22 mouse cellular contexts compared by ENCODE assay signal in the genomic region with DNA sequence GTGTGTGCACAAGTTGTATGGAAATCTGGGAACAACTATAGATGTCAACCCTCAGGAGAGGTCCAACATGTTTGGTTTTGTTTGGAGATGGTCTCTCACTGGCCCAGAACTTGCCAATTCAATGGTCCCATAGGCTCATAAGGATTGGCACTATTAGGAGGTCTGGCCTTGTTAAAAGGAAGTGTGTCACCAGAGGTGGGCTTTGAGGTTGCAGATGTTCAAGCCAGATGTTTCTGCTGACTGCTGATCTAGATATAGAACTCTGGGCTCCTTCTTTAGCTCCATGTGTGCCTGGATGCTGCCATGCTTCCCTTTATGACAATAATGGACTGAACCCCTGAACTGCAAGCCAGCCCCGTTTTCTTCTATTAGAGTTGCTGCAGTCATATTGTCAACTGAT. TPM values are rescaled to one million over a fixed set of nuclear protein-coding genes. Genes with fewer than 3 reads are reported as not detected.
DNase-seq lines count a peak whose midpoint lies in the region; ATAC-seq and TF ChIP-seq lines count a peak whose summit lies in the region.
"Had no signal": no experiment of that assay in that cellular context is flagged by ENCODE, and none has a peak within 500 bp of the region (broad histone marks: within the 10 kb centered on the region; RNA-seq: fewer than 3 reads in every experiment).

No protein-coding gene starts in this region.

- peaks cover 10% of the 10 kb centered on the region for H3K36me3 ChIP-seq in heart, embryonic 10.5 days
- peaks cover 5% of the 10 kb centered on the region; the same call in 1 of the 2 replicates for H3K36me3 ChIP-seq in heart, embryonic 14.5 days (ENCODE audit: control insufficient read depth, insufficient read depth, low read length)
- H3K36me3 ChIP-seq in midbrain, embryonic 11.5 days (ENCODE audit: control insufficient read depth, insufficient read depth, low read length) = no peaks in the 10 kb centered on the region
- H3K36me3 ChIP-seq in midbrain, postnatal 0 days (ENCODE audit: insufficient read depth, low read length) = no peaks in the 10 kb centered on the region; the same call in 1 of the 2 replicates
- H3K36me3 ChIP-seq: embryonic facial prominence, embryonic 15.5 days had no signal

- peaks cover 45% of the 10 kb centered on the region for H3K4me1 ChIP-seq in heart, embryonic 10.5 days
- peaks cover 23 to 53% of the 10 kb centered on the region in 2 experiments for H3K4me1 ChIP-seq in heart, embryonic 14.5 days (ENCODE audit: control insufficient read depth in 2 of 2, insufficient read depth in 2 of 2, low read length in 2 of 2)
- H3K4me1 ChIP-seq in midbrain, embryonic 11.5 days (ENCODE audit: control insufficient read depth, insufficient read depth, low read length) = no peaks in the 10 kb centered on the region
- no peaks in the 10 kb centered on the region for H3K4me1 ChIP-seq in midbrain, postnatal 0 days (ENCODE audit: insufficient read depth, low read length)
- H3K4me1 ChIP-seq: embryonic facial prominence, embryonic 12.5 days had no signal

- H3K9me3 ChIP-seq in heart, embryonic 10.5 days = no peaks in the 10 kb centered on the region
- H3K9me3 ChIP-seq in heart, embryonic 14.5 days (ENCODE audit: control insufficient read depth, low read length) = no peaks in the 10 kb centered on the region
- H3K9me3 ChIP-seq in midbrain, embryonic 11.5 days (ENCODE audit: control insufficient read depth, low read length) = 0 out of 2 replicates have a peak, but pooled peaks cover 3% of the 10 kb centered on the region
- H3K9me3 ChIP-seq in midbrain, postnatal 0 days (ENCODE audit: low read length) = peaks cover 5% of the 10 kb centered on the region; the same call in 1 of the 2 replicates
- H3K9me3 ChIP-seq: embryonic facial prominence, embryonic 12.5 days; embryonic facial prominence, embryonic 15.5 days had no signal

- no peak for ATAC-seq in heart, embryonic 14.5 days (ENCODE audit: insufficient number of reproducible peaks, insufficient read depth, low FRiP score, low read depth)
- no peak for ATAC-seq in midbrain, embryonic 11.5 days (ENCODE audit: low FRiP score)
- ATAC-seq in midbrain, postnatal 0 days (ENCODE audit: low FRiP score) = no peak
- ATAC-seq: CD4-positive, CD25-positive, alpha-beta regulatory T cell, adult 4 months; forebrain, embryonic 14.5 days; forebrain, postnatal 0 days; intestine, postnatal 0 days had no signal

- no peak overlapping the region for H3K4me3 ChIP-seq in heart, embryonic 10.5 days
- H3K4me3 ChIP-seq in heart, embryonic 14.5 days (ENCODE audit: control insufficient read depth in 1 of 2, insufficient read depth in 1 of 2, low read depth in 1 of 2, low read length in 2 of 2) = no peak overlapping the region
- H3K4me3 ChIP-seq in midbrain, embryonic 11.5 days (ENCODE audit: low read depth, low read length) = no peak overlapping the region
- no peak overlapping the region for H3K4me3 ChIP-seq in midbrain, postnatal 0 days (ENCODE audit: low read depth, low read length)
- H3K4me3 ChIP-seq: embryonic facial prominence, embryonic 12.5 days; embryonic facial prominence, embryonic 15.5 days had no signal

- TF ChIP-seq CTCF in midbrain, postnatal 0 days (IDR thresholded peaks at IDR 0.05) = no peak

- H3K27me3 ChIP-seq in heart, embryonic 10.5 days (ENCODE audit: insufficient read depth, poor library complexity, severe bottlenecking) = no peaks in the 10 kb centered on the region
- H3K27me3 ChIP-seq in heart, embryonic 14.5 days (ENCODE audit: control insufficient read depth, insufficient read depth, low read length) = no peaks in the 10 kb centered on the region
- H3K27me3 ChIP-seq in midbrain, embryonic 11.5 days (ENCODE audit: control insufficient read depth, insufficient read depth, low read length) = no peaks in the 10 kb centered on the region
- no peaks in the 10 kb centered on the region for H3K27me3 ChIP-seq in midbrain, postnatal 0 days (ENCODE audit: insufficient read depth, low read length)
- H3K27me3 ChIP-seq: embryonic facial prominence, embryonic 12.5 days; embryonic facial prominence, embryonic 15.5 days had no signal

- no peak for DNase-seq in heart, embryonic 10.5 days (ENCODE audit: low spot score)
- DNase-seq in heart, postnatal 10 days = no peak
- DNase-seq in heart, adult 8-10 months (ENCODE audit: low spot score) = no peak
- peak; percentile 51 for DNase-seq in midbrain, embryonic 11.5 days (ENCODE audit: low spot score, missing footprints)
- DNase-seq in midbrain, postnatal 0 days (ENCODE audit: low spot score) = no peak
- DNase-seq: adrenal gland, adult 2 months; adrenal gland, postnatal 14 days; cerebellum, adult 11 months; cerebellum, adult 2 months; cerebellum, adult 9-11 months; cerebellum, postnatal 25 days; forebrain, postnatal 0 days; gastrocnemius, postnatal 36 days; heart, postnatal 4 days; kidney, adult 2 months had no signal

- H3K9ac ChIP-seq in heart, embryonic 14.5 days (ENCODE audit: low read length) = 0 out of 2 replicates have a peak overlapping the region, but pooled peaks have one; percentile 64
- no peak overlapping the region for H3K9ac ChIP-seq in midbrain, embryonic 11.5 days (ENCODE audit: low read length)
- H3K9ac ChIP-seq in midbrain, postnatal 0 days (replicated peaks; ENCODE audit: low read length, poor library complexity, severe bottlenecking) = no peak overlapping the region
- H3K9ac ChIP-seq: embryonic facial prominence, embryonic 12.5 days; embryonic facial prominence, embryonic 15.5 days; forebrain, postnatal 0 days; hindbrain, embryonic 14.5 days had no signal

- no peak overlapping the region for H3K4me2 ChIP-seq in heart, embryonic 14.5 days (ENCODE audit: low read length)
- no peak overlapping the region for H3K4me2 ChIP-seq in midbrain, embryonic 11.5 days
- H3K4me2 ChIP-seq in midbrain, postnatal 0 days (ENCODE audit: low read depth, low read length, poor library complexity, severe bottlenecking) = no peak overlapping the region
- H3K4me2 ChIP-seq: embryonic facial prominence, embryonic 12.5 days; embryonic facial prominence, embryonic 15.5 days; hindbrain, embryonic 14.5 days had no signal

- 79% methylated on average over 1 of the region's 1 CpGs for WGBS in heart, embryonic 10.5 days
- WGBS in heart, embryonic 14.5 days = 78% methylated on average over 1 of the region's 1 CpGs
- 84% methylated on average over 1 of the region's 1 CpGs for WGBS in midbrain, embryonic 11.5 days
- WGBS in midbrain, postnatal 0 days = 93% methylated on average over 1 of the region's 1 CpGs

- H3K27ac ChIP-seq in heart, embryonic 10.5 days = peak overlapping the region; percentile 87; the same call in 1 of the 2 replicates
- peak overlapping the region in 1 of 2 experiments; percentile 94; a peak in 1 of 4 replicates for H3K27ac ChIP-seq in heart, embryonic 14.5 days (replicated peaks in 1 of 2; ENCODE audit: control insufficient read depth in 1 of 2, insufficient read depth in 1 of 2, low read depth in 2 of 2, low read length in 2 of 2)
- H3K27ac ChIP-seq in midbrain, embryonic 11.5 days (ENCODE audit: low read depth, low read length) = no peak overlapping the region
- no peak overlapping the region for H3K27ac ChIP-seq in midbrain, postnatal 0 days (ENCODE audit: low read depth, low read length)
- H3K27ac ChIP-seq: embryonic facial prominence, embryonic 12.5 days; embryonic facial prominence, embryonic 15.5 days; hindbrain, embryonic 14.5 days had no signal

- intact Hi-C loops in heart, postnatal 10 days (cut with DNase I) = no loop called here

RNA-seq across cellular contexts. Expression of a gene that starts 31.8 kb away (rescaled TPM):
- 91.6 and 129 TPM in 2 replicates for polyA plus RNA-seq in heart, embryonic 10.5 days (2016; fragmentation: Nextera tagmentation; extraction: Ambion mirVana)
- 100 to 1,000 TPM; 172 to 186 TPM for total RNA-seq in heart, postnatal 10 days (2021)
- 151 and 161 TPM in 2 replicates for polyA plus RNA-seq in heart, embryonic 14.5 days (2014; fragmentation: Nextera tagmentation; extraction: Ambion mirVana)
- 10 to 100 TPM; 55.4 to 72.1 (median 61.1) TPM for total RNA-seq in heart, adult 8-10 months (2022)
- 20.2 and 21.1 TPM in 2 replicates for polyA plus RNA-seq in midbrain, embryonic 11.5 days (2014; fragmentation: Nextera tagmentation; extraction: Ambion mirVana)
- total RNA-seq in midbrain, postnatal 0 days (2014; rRNA removed) = 26.7 and 34.2 TPM in 2 replicates
- polyA plus RNA-seq in midbrain, postnatal 0 days (2015; fragmentation: Nextera tagmentation; extraction: Ambion mirVana) = 41.4 and 48.9 TPM in 2 replicates
